Mouse (Mus musculus) kidney, embryonic 15.5 days (tissue): ENCODE measurements at regions not wholly inside any gene's neighbourhood (a gene's known extent, or its start where the extent isn't known, plus 50 kb on each side); places are given as distances from the start of the nearest gene placed in this dataset.

Experiments
- ATAC-seq: fragments of 200-750 bp; cut with Nextera tagmentation; replicated peaks from 2 replicates; pipeline ENCODE4 v1.8.0; 2017; ENCODE audit warnings: moderate TSS enrichment; ENCODE audit not compliant: low FRiP score
- H3K27ac ChIP-seq: fragments of 300-500 bp; sonication (generic); 2 replicates; pipeline ENCODE4 v1.5.1; 2015; ENCODE audit warnings: mild to moderate bottlenecking, inconsistent platforms
- H3K27me3 ChIP-seq: fragments of 300-500 bp; sonication (generic); 2 replicates; pipeline ENCODE4 v1.6.1; 2015; ENCODE audit warnings: inconsistent platforms
- H3K36me3 ChIP-seq: fragments of 300-500 bp; sonication (generic); 2 replicates; pipeline ENCODE4 v1.6.1; 2015; ENCODE audit warnings: inconsistent platforms
- H3K4me1 ChIP-seq: fragments of 300-500 bp; sonication (generic); 2 replicates; pipeline ENCODE4 v1.6.1; 2015; ENCODE audit warnings: inconsistent platforms
- H3K4me2 ChIP-seq: fragments of 300-500 bp; sonication (generic); 2 replicates; pipeline ENCODE4 v1.6.1; 2015; ENCODE audit warnings: moderate library complexity, mild to moderate bottlenecking, inconsistent platforms
- H3K4me3 ChIP-seq: fragments of 300-500 bp; sonication (generic); replicated peaks from 2 replicates; pipeline ENCODE4 v1.5.1; 2015; ENCODE audit warnings: mild to moderate bottlenecking, inconsistent platforms
- H3K9ac ChIP-seq: fragments of 300-500 bp; sonication (generic); 2 replicates; pipeline ENCODE4 v1.6.1; 2015; ENCODE audit warnings: mild to moderate bottlenecking, inconsistent platforms
- H3K9me3 ChIP-seq: fragments of 300-500 bp; sonication (generic); replicated peaks from 2 replicates; pipeline ENCODE4 v1.6.1; 2016; ENCODE audit warnings: inconsistent platforms
- WGBS: fragments of 180-500 bp; shearing (Covaris S2); methylation state at CpG from one replicate; pipeline ENCODE4 v1.1.7; 2015; ENCODE audit warnings: mixed read lengths; 5-methylcytosine and 5-hydroxymethylcytosine counted together

DNA sequence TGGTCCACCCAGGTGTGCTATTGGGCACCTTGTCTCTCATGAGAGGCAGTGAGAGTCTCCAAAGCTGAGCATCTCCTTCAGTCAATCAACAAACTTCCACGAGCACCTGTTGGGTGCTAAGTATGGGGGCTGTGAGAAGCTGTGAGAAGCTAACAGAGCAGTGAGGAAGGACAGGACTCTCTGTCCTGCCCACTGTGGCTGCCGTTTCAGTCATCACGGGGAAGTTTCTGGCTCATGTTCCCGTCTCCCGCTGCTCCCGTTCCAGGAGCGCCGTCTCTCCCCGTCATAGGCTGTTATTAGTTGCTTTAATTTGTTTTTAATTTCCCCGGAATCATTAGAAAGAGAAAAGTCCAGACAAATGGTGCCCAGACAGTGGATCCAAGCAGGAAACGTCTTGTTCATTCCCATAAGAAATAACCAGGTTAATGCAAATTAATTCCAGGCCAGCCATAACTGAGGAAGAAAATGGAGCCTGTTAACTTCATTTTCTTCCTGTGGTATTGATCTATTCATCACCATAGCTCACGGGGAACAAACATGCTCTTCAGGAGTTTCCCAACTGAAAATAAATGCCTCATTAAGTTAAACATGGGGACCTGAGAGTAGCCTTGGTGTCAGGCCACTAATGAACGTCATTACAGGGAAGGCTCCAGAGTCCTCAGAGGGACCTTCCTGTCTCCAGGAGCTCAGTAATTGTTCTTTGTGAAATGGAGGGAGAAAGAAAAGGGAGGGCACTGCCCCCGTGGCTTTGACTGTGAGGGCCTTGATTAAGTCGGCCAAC, 70.3 kb downstream of the Matn1 start:
- 58% methylated on average over 15 of the region's 15 CpGs for WGBS
- Histone ChIP-seq H3K9me3 (no peaks in the 10 kb centered on the region; the same call in 1 of the 2 replicates), H3K27ac (no peak overlapping the region), H3K9ac (no peak overlapping the region), H3K4me2 (no peak overlapping the region), H3K4me3 (no peak overlapping the region), H3K4me1 (no peaks in the 10 kb centered on the region), H3K27me3 (no peaks in the 10 kb centered on the region), H3K36me3 (no peaks in the 10 kb centered on the region)
- ATAC-seq, result no peak

DNA sequence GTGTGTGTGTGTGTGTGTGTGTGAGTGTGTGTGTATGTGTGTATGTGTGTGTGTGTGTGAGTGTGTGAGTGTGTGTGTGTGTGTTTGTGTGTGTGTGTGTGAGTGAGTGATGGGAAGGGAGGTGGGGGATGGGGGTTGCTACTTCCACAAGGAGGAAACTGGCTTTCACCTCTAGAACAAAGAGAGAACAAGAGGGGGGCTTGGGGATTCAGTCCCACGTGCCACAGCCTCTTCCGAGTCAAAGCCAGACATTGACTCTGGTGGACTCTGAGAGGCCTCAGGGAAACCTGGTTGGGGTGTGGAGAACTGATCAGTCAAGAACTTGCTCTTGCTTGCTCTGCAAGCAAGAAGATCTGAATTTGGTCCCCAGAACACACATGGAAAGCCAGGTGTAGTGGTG, 71.0 kb downstream of the Matn1 start:
- ATAC-seq, result no peak
- H3K9ac ChIP-seq, result no peak overlapping the region
- H3K36me3 ChIP-seq, result no peaks in the 10 kb centered on the region
- H3K4me2 ChIP-seq, result no peak overlapping the region
- H3K4me3 ChIP-seq, result no peak overlapping the region
- H3K4me1 ChIP-seq, result no peaks in the 10 kb centered on the region
- no peaks in the 10 kb centered on the region; the same call in 1 of the 2 replicates for H3K9me3 ChIP-seq
- WGBS, result 58% methylated on average over 2 of the region's 2 CpGs
- no peaks in the 10 kb centered on the region for H3K27me3 ChIP-seq
- no peak overlapping the region for H3K27ac ChIP-seq

DNA sequence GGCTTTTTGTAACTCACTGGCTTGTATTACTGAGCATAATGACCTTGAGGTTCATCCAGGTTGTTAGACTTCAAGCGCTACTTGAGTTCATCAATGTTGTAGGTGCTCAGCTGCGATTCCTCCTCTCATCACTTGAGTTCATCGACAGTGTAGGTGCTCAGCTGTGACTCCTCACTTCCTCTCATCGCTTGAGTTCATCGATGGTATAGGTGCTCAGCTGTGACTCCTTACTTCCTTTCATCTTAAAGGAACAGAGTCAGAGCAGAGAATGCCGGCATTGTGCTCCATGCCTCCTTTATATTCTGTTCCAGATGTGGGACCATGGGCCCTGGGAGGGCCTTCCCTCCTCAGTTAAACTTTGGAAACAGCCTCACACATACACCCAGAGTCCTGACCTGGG, 79.4 kb downstream of the Matn1 start:
- H3K36me3 ChIP-seq, result no peaks in the 10 kb centered on the region
- no peak overlapping the region for H3K4me3 ChIP-seq
- no peaks in the 10 kb centered on the region for H3K27me3 ChIP-seq
- ATAC-seq, result no peak
- H3K9me3 ChIP-seq, result no peaks in the 10 kb centered on the region
- no peak overlapping the region for H3K4me2 ChIP-seq
- no peak overlapping the region for H3K27ac ChIP-seq
- H3K4me1 ChIP-seq, result no peaks in the 10 kb centered on the region
- no peak overlapping the region for H3K9ac ChIP-seq
- 39% methylated on average over 6 of the region's 6 CpGs for WGBS

DNA sequence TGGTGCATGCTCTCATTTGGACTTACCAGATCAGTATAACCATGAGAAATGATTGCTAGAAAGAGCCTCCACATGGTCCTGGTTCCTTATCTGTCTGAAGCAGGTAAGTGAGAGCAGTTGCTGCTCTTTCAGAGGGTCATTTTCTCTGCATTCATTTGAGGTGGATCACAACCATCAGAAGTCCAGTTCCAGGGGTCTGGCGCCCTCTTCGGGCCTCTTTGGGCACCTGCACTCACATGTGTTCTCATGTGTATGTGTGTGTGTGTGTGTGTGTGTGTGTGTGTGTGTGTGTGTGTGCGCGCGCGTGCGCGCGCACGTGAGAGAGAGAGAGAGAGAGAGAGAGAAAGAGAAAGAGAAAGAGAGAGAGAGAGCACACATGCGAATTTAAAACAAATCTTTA, 92.1 kb downstream of the Matn1 start:
- Histone ChIP-seq H3K27ac (no peak overlapping the region), H3K27me3 (no peaks in the 10 kb centered on the region), H3K4me2 (no peak overlapping the region), H3K9ac (no peak overlapping the region), H3K36me3 (no peaks in the 10 kb centered on the region), H3K9me3 (no peaks in the 10 kb centered on the region), H3K4me1 (no peaks in the 10 kb centered on the region), H3K4me3 (no peak overlapping the region)
- WGBS, result 89% methylated on average over 11 of the region's 11 CpGs
- no peak for ATAC-seq

DNA sequence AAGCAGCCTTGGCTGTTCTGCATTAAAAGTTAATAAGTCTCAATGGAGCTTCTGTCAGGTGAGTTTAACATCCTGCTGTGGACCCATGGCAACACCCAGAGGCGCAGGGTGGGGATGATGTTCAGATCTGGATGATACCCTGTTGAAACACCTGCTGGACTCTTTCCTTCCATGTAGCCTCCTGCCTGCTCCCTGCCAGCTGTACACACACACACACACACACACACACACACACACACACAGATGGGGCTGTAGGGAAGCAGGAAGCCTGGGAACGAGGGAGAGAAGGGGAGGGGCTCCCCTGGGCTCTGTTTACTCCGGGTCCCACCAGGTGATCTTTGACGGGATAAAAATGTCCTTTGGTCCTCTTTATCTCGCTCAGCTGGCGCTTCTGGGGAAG, 93.0 kb downstream of the Matn1 start:
- no peak for ATAC-seq
- Histone ChIP-seq H3K27me3 (no peaks in the 10 kb centered on the region), H3K4me1 (no peaks in the 10 kb centered on the region), H3K36me3 (no peaks in the 10 kb centered on the region), H3K4me2 (no peak overlapping the region), H3K4me3 (no peak overlapping the region), H3K9me3 (no peaks in the 10 kb centered on the region), H3K9ac (no peak overlapping the region), H3K27ac (no peak overlapping the region)
- WGBS, result 16% methylated on average over 6 of the region's 6 CpGs

DNA sequence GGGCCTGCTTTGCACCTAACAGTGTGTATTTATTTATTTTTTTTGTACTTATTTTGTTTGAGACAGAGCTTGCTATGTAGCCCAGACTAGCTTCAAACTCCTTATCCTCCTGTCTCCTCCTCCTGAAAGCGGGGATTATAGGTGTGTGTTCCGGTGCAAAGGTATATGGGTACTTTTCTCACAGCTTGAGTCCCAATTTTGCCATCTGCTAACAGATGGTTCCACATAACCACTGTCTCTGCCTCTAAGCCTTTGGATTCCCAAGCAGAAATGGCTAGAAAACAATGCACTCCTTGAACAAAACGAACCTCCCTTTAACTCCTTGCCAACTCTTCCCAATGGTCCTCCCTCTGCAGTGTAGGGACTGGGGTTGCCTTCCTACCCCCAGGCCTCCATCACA, 95.5 kb downstream of the Matn1 start:
- Histone ChIP-seq H3K27ac (no peak overlapping the region), H3K9me3 (no peaks in the 10 kb centered on the region), H3K4me1 (no peaks in the 10 kb centered on the region), H3K27me3 (no peaks in the 10 kb centered on the region), H3K4me3 (no peak overlapping the region), H3K9ac (no peak overlapping the region), H3K4me2 (no peak overlapping the region), H3K36me3 (no peaks in the 10 kb centered on the region)
- 85% methylated on average over 3 of the region's 3 CpGs for WGBS
- ATAC-seq, result no peak

DNA sequence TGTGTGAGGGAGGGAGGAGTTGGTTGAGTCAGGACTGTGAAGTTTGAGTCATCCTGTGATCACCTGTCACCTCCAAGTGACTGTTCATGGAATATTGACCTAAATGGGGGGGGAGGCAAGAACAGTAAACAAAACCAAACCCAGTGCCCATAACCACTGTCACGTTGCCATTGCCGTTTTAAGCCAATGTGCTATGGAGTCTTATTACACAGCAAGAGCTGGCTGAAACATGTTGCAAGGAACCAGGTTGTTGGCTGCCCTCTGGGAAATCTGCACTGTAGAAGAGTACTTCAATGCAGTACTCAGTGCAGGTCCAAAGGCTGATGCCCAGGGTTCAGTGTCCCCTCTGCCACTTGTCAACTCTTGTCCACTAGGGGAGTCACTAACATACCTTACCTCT, 97.0 kb downstream of the Matn1 start:
- 71% methylated on average over 2 of the region's 2 CpGs for WGBS
- no peak for ATAC-seq

DNA sequence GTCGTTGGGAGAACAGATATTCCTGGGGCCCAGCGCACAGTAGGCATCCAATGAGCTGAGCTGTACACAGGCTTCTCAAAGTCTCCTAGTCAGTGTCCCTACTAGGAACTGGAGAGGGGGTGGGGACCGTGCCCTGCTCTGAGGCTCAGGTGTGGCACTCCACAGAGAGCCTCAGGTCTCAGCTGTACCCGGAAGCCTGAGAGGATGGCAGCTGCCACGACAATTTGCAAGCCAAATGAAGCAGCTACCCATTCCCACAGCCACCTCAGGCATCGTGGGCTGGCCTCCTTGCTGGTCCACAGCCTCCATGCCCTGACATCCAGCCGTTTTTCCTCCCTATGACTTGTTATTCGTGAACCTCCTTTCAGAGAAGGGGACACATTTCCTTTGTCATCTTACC, 101.9 kb downstream of the Matn1 start:
- 44% methylated on average over 8 of the region's 8 CpGs for WGBS
- H3K4me2 ChIP-seq, result no peak overlapping the region
- H3K9ac ChIP-seq, result no peak overlapping the region
- no peak for ATAC-seq
- H3K9me3 ChIP-seq, result no peaks in the 10 kb centered on the region
- no peaks in the 10 kb centered on the region for H3K36me3 ChIP-seq
- H3K27ac ChIP-seq, result no peak overlapping the region
- no peak overlapping the region for H3K4me3 ChIP-seq
- H3K27me3 ChIP-seq, result no peaks in the 10 kb centered on the region; the same call in 1 of the 2 replicates
- no peaks in the 10 kb centered on the region for H3K4me1 ChIP-seq

More for the DNA sequence above, 97.0 kb downstream of the Matn1 start:
- Histone ChIP-seq H3K4me1 (no peaks in the 10 kb centered on the region), H3K4me2 (no peak overlapping the region), H3K9me3 (no peaks in the 10 kb centered on the region), H3K27ac (no peak overlapping the region), H3K27me3 (no peaks in the 10 kb centered on the region), H3K4me3 (no peak overlapping the region), H3K9ac (no peak overlapping the region), H3K36me3 (no peaks in the 10 kb centered on the region)

DNA sequence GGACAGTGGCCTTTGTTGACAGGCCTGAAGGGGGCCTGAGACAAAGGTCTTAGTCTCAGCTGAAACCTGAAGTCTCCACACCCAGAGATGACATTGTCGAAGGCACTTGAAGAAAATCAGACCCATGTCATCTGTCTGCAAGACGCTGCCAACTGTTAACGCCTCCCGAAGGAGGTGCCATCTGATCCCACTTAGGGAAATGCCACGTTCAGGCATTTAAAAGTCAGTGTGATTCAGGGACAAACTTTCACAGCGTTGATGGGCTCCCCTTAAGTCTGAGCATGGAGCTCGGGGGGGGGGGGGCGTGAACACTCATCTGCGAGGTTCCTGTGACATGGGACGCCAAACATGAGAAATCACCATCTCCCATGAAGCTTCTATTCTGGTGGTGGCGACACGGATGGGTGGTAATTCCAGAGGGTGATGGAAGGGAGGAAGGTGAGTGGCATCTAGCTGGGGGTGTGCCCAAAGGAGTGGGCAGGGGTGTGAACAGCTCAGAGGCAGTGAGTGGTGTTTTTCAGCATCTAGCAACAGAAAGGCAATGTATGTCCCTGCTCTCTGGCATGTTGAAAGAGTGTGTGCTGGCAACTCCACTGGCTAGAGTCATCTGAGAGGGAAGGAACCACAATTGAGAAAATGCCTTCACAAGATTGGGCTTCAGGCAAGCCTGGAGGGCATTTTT, 102.9 kb downstream of the Matn1 start:
- Histone ChIP-seq H3K4me2 (no peak overlapping the region), H3K9ac (no peak overlapping the region), H3K27ac (no peak overlapping the region), H3K27me3 (no peaks in the 10 kb centered on the region; the same call in 1 of the 2 replicates), H3K36me3 (no peaks in the 10 kb centered on the region), H3K9me3 (no peaks in the 10 kb centered on the region), H3K4me3 (no peak overlapping the region), H3K4me1 (no peaks in the 10 kb centered on the region)
- WGBS, result 59% methylated on average over 12 of the region's 12 CpGs
- ATAC-seq, result no peak

DNA sequence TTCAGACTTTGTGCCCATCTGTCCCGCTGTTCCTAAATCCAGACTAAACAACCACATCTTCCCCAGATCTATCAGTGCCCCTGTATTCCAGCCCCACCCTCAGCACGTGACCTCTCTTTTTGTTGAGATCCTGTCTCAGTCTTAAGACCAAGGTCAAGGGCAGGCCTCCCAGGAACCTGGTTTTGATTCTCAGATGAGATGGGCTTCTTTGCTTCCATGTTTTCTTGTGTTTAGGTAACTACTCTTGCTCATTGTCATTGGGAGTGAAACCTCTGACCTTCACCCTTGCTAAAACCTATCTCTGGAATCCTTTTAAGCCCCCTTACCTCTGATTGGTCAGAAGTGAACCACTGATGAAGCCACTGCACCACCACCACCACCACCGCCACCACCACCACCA, 112.1 kb downstream of the Matn1 start:
- Histone ChIP-seq H3K27ac (no peak overlapping the region), H3K4me3 (no peak overlapping the region), H3K36me3 (no peaks in the 10 kb centered on the region), H3K9ac (no peak overlapping the region), H3K9me3 (no peaks in the 10 kb centered on the region), H3K27me3 (no peaks in the 10 kb centered on the region), H3K4me1 (peaks cover 17% of the 10 kb centered on the region), H3K4me2 (no peak overlapping the region)
- ATAC-seq, result no peak
- 88% methylated on average over 3 of the region's 3 CpGs for WGBS

DNA sequence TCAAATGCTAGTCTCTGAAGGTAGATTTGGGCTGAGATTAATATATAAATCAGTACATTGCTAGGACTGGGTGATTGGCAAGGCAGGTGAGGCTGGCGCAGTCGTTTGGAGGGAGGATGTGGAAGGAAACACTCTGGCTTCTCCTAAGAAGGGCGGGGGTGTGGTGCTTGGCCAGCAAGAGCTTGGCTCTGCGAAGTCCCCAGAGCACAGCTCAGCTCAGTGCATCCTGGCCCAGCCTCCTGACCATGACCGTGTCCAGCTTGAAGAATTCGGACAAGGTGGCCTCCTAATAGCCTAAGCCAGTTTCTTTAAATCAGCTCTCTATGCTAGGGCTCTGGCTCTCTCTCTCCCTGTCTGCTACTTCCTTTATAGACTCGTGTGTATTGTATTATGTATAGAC, 115.4 kb downstream of the Matn1 start:
- no peaks in the 10 kb centered on the region for H3K27me3 ChIP-seq
- H3K9ac ChIP-seq, result no peak overlapping the region
- no peaks in the 10 kb centered on the region for H3K36me3 ChIP-seq
- peaks cover 17% of the 10 kb centered on the region for H3K4me1 ChIP-seq
- H3K27ac ChIP-seq, result no peak overlapping the region
- H3K4me3 ChIP-seq, result no peak overlapping the region
- H3K4me2 ChIP-seq, result no peak overlapping the region
- H3K9me3 ChIP-seq, result no peaks in the 10 kb centered on the region
- 53% methylated on average over 7 of the region's 7 CpGs for WGBS
- no peak for ATAC-seq

DNA sequence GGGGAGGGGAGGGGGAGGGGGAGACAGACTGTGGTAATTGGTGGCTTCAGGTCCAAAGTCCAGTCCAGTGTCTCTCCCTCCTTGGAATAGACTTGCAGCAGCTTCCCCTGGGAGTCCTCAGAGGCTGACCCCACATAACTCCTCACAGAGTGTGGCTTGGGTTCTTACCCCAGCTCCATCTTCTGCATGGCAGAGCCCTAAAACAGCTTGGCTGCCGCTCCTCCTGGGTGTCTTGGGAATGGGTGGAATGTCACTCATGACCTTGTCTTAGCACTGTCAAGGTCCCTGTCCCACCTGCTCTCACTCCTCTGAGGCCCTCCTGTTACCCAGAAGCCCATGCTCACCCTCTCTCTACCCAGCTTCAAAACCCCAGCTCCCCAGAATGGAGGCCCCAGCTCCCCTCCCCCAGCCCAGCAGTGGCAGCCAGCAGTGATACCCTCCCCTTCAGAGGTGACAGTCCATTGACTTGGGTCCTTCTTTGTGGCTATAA, 116.1 kb downstream of the Matn1 start:
- H3K27me3 ChIP-seq, result no peaks in the 10 kb centered on the region
- 0 out of 2 replicates have a peak overlapping the region, but pooled peaks have one; percentile 32 for H3K27ac ChIP-seq
- 0 out of 2 replicates have a peak, but pooled peaks have one; percentile 50 for ATAC-seq
- WGBS, result 21% methylated on average over 1 of the region's 1 CpGs
- H3K36me3 ChIP-seq, result no peaks in the 10 kb centered on the region
- no peaks in the 10 kb centered on the region for H3K9me3 ChIP-seq
- H3K4me2 ChIP-seq, result no peak overlapping the region
- H3K4me3 ChIP-seq, result no peak overlapping the region
- H3K9ac ChIP-seq, result no peak overlapping the region
- H3K4me1 ChIP-seq, result peaks cover 17% of the 10 kb centered on the region
